Comparison of ENCODE assay signal across 8 mouse cellular contexts in genomic region chr1:74361812-74362211, GRCm38 (mm10). TPM values are rescaled to one million over a fixed set of nuclear protein-coding genes. Genes with fewer than 3 reads are reported as not detected.
DNase-seq lines count a peak whose midpoint lies in the region; ATAC-seq and TF ChIP-seq lines count a peak whose summit lies in the region.

TSS of gene Catip (plus strand) at chr1:74362108.

- ATAC-seq in hindbrain, postnatal 0 days = peak; percentile 85

- peak; percentile 82 for TF ChIP-seq CTCF in cortical plate, adult 2 months (IDR thresholded peaks at IDR 0.05; ENCODE audit: extremely low read depth, insufficient read depth, low read length)
- TF ChIP-seq CTCF in gastrocnemius, adult 2 months (IDR thresholded peaks at IDR 0.05) = peak; percentile 93
- peak; percentile 86 for TF ChIP-seq CTCF in hindbrain, postnatal 0 days (IDR thresholded peaks at IDR 0.05; ENCODE audit: low read depth)

- 0 out of 2 replicates have a peak within 1 kb of the TSS, but pooled peaks have one; percentile 7 for H3K4me2 ChIP-seq in hindbrain, postnatal 0 days (ENCODE audit: low read depth, low read length)

- no peak within 1 kb of the TSS for H3K4me3 ChIP-seq in cortical plate, adult 2 months (ENCODE audit: insufficient read depth, low read length)
- 0 out of 2 replicates have a peak within 1 kb of the TSS, but pooled peaks have one; percentile 4 for H3K4me3 ChIP-seq in gastrocnemius, adult 2 months
- H3K4me3 ChIP-seq in hindbrain, postnatal 0 days (ENCODE audit: low read length) = 0 out of 2 replicates have a peak within 1 kb of the TSS, but pooled peaks have one; percentile 7

- peak; percentile 53 to 60 for DNase-seq in urinary bladder, adult 18-20 months (ENCODE audit: low spot score in 2 of 2)
- no peak for DNase-seq in urinary bladder, postnatal 10 days (ENCODE audit: low spot score)
- DNase-seq in gastrocnemius, adult 2 months = peak; percentile 73
- DNase-seq in hindbrain, postnatal 0 days (ENCODE audit: low spot score) = peak; percentile 94
- DNase-seq in layer of hippocampus, postnatal 36 days = peak; percentile 57 to 66
- DNase-seq in lung, postnatal 36 days = peak; percentile 93
- peak; percentile 70 for DNase-seq in retina, postnatal 7 days (ENCODE audit: low read depth, low spot score)

- no peaks in the 10 kb centered on the region for H3K9me3 ChIP-seq in hindbrain, postnatal 0 days (ENCODE audit: low read length)

- intact Hi-C loops in gastrocnemius, adult 2 months (cut with DNase I) = loop anchor here (1.0 to 2.0 kb wide), 2 partner anchors 49 to 155 kb away; no protein-coding TSS in a partner anchor

- H3K27me3 ChIP-seq in hindbrain, postnatal 0 days (ENCODE audit: insufficient read depth, low read length) = no peaks in the 10 kb centered on the region

- no peak for TF ChIP-seq POLR2A in cortical plate, adult 2 months (IDR thresholded peaks at IDR 0.05; ENCODE audit: extremely low read depth, insufficient read depth, low read length)

- no peak within 1 kb of the TSS for H3K9ac ChIP-seq in hindbrain, postnatal 0 days (replicated peaks; ENCODE audit: low read length)

- no peaks in the 10 kb centered on the region; the same call in 1 of the 2 replicates for H3K4me1 ChIP-seq in cortical plate, adult 2 months (ENCODE audit: control insufficient read depth, insufficient read depth, low read length)
- H3K4me1 ChIP-seq in hindbrain, postnatal 0 days (ENCODE audit: insufficient read depth, low read length) = no peaks in the 10 kb centered on the region

- WGBS in hindbrain, postnatal 0 days = 0% methylated on average over 2 of the region's 2 CpGs

- H3K27ac ChIP-seq in cortical plate, adult 2 months (ENCODE audit: insufficient read depth, low read length) = no peak within 1 kb of the TSS
- H3K27ac ChIP-seq in gastrocnemius, adult 2 months = peak within 1 kb of the TSS; percentile 56
- no peak within 1 kb of the TSS for H3K27ac ChIP-seq in hindbrain, postnatal 0 days

- H3K36me3 ChIP-seq in hindbrain, postnatal 0 days (ENCODE audit: insufficient read depth, low read length) = no peaks in the 10 kb centered on the region

RNA-seq across cellular contexts. Expression of gene Catip, which starts in this region (rescaled TPM):
- polyA plus RNA-seq in cortical plate, adult 2 months (2012; rRNA removed) = 4.6 and 5.1 TPM in 2 replicates
- under 1 TPM in 1 of 2 experiments, not detected in 1; 0.13 TPM for total RNA-seq in gastrocnemius, adult 2 months (2021)
- 0.75 and 1.9 TPM in 2 replicates for total RNA-seq in hindbrain, postnatal 0 days (2014; rRNA removed)
- polyA plus RNA-seq in hindbrain, postnatal 0 days (2015; fragmentation: Nextera tagmentation; extraction: Ambion mirVana) = 1.8 and 2.6 TPM in 2 replicates
- total RNA-seq in layer of hippocampus, postnatal 36 days (2021) = 1 to 10 TPM; 1.0 to 1.2 TPM

Comparison
In these comparisons a context has a peak if more than half of its experiments do, and no peak if none do; other contexts are left out.
1. Peak in DNase-seq, H3K4me3 ChIP-seq and H3K27ac ChIP-seq in gastrocnemius, adult 2 months; RNA of the gene not detected or under 1 TPM.